8 mouse cellular contexts compared by ENCODE assay signal in genomic region chr12:80229010-80229800, GRCm38 (mm10). TPM values are rescaled to one million over a fixed set of nuclear protein-coding genes. Genes with fewer than 3 reads are reported as not detected.
DNase-seq lines count a peak whose midpoint lies in the region; ATAC-seq and TF ChIP-seq lines count a peak whose summit lies in the region.

No protein-coding gene starts in this region.

- no peak for TF ChIP-seq EP300 in stomach, postnatal 0 days (optimal IDR thresholded peaks at IDR 0.05)

- H3K36me3 ChIP-seq in C2C12 (ENCODE audit: control insufficient read depth, insufficient read depth), result peaks cover 38% of the 10 kb centered on the region
- 0 out of 2 replicates have a peak, but pooled peaks cover 3% of the 10 kb centered on the region for H3K36me3 ChIP-seq in heart, embryonic 11.5 days (ENCODE audit: control insufficient read depth, insufficient read depth, low read length)
- H3K36me3 ChIP-seq in liver, embryonic 11.5 days (ENCODE audit: control insufficient read depth, insufficient read depth, low read length), result no peaks in the 10 kb centered on the region
- no peaks in the 10 kb centered on the region for H3K36me3 ChIP-seq in stomach, postnatal 0 days (ENCODE audit: control insufficient read depth, insufficient read depth, low read length)

- peak overlapping the region; percentile 44 for H3K4me2 ChIP-seq in heart, embryonic 11.5 days
- peak overlapping the region; percentile 3; the same call in 1 of the 2 replicates for H3K4me2 ChIP-seq in liver, embryonic 11.5 days
- peak overlapping the region; percentile 34 for H3K4me2 ChIP-seq in stomach, postnatal 0 days (replicated peaks; ENCODE audit: low read depth)

- TF ChIP-seq CTCF in C2C12 (IDR thresholded peaks at IDR 0.05; ENCODE audit: control insufficient read depth, insufficient read depth, insufficient read length), result no peak
- no peak for TF ChIP-seq CTCF in stomach, postnatal 0 days (IDR thresholded peaks at IDR 0.05; ENCODE audit: low read depth)

- H3K9ac ChIP-seq in heart, embryonic 11.5 days (ENCODE audit: low read depth, low read length), result peak overlapping the region; percentile 31; the same call in 1 of the 2 replicates
- H3K9ac ChIP-seq in liver, embryonic 11.5 days (ENCODE audit: low read depth, low read length), result peak overlapping the region; percentile 16; the same call in 1 of the 2 replicates
- H3K9ac ChIP-seq in stomach, postnatal 0 days (ENCODE audit: low read length), result no peak overlapping the region

- WGBS in heart, embryonic 11.5 days (ENCODE audit: insufficient replicate concordance), result 29% methylated on average over 5 of the region's 5 CpGs
- 22% methylated on average over 5 of the region's 5 CpGs for WGBS in liver, embryonic 11.5 days
- WGBS in stomach, postnatal 0 days, result 34% methylated on average over 5 of the region's 5 CpGs

- no peaks in the 10 kb centered on the region for H3K27me3 ChIP-seq in C2C12 (ENCODE audit: control insufficient read depth, insufficient read depth, insufficient read length)
- no peaks in the 10 kb centered on the region for H3K27me3 ChIP-seq in heart, embryonic 11.5 days (ENCODE audit: control insufficient read depth, insufficient read depth, low read length)
- no peaks in the 10 kb centered on the region for H3K27me3 ChIP-seq in liver, embryonic 11.5 days (replicated peaks; ENCODE audit: control insufficient read depth, insufficient read depth, low read length)
- no peaks in the 10 kb centered on the region for H3K27me3 ChIP-seq in stomach, postnatal 0 days (ENCODE audit: control insufficient read depth, insufficient read depth, low read length)

- peak overlapping the region; percentile 31 for H3ac ChIP-seq in C2C12 (ENCODE audit: control insufficient read depth, insufficient read length, low read depth)

- peaks cover 84% of the 10 kb centered on the region for H3K79me3 ChIP-seq in C2C12 (ENCODE audit: low read depth)

- no peaks in the 10 kb centered on the region for H3K9me3 ChIP-seq in heart, embryonic 11.5 days (replicated peaks; ENCODE audit: control insufficient read depth, low read length)
- no peaks in the 10 kb centered on the region for H3K9me3 ChIP-seq in liver, embryonic 11.5 days (ENCODE audit: control insufficient read depth, low read length)
- H3K9me3 ChIP-seq in stomach, postnatal 0 days (ENCODE audit: control insufficient read depth, low read length), result no peaks in the 10 kb centered on the region

- ATAC-seq in heart, embryonic 11.5 days (replicated peaks; ENCODE audit: insufficient number of reproducible peaks, low FRiP score, low TSS enrichment), result no peak
- ATAC-seq in liver, embryonic 11.5 days (replicated peaks; ENCODE audit: low FRiP score), result no peak
- ATAC-seq in stomach, postnatal 0 days (ENCODE audit: low FRiP score, low TSS enrichment), result no peak; the same call in 1 of the 2 replicates

- DNase-seq in 3134 (ENCODE audit: extremely low read depth, insufficient read length, low spot score), result peak; percentile 69
- DNase-seq in liver, embryonic 11.5 days (ENCODE audit: low spot score), result no peak
- DNase-seq in stomach, postnatal 0 days (ENCODE audit: low spot score), result peak; percentile 46
- no peak for DNase-seq in layer of hippocampus, postnatal 36 days
- no peak for DNase-seq in gastrocnemius, postnatal 14 days
- DNase-seq in left cerebral cortex, postnatal 36 days (ENCODE audit: low spot score in 2 of 2), result no peak

- no peak overlapping the region for H3K4me3 ChIP-seq in C2C12 (ENCODE audit: insufficient read depth, poor library complexity, severe bottlenecking)
- H3K4me3 ChIP-seq in heart, embryonic 11.5 days (ENCODE audit: low read depth, low read length), result no peak overlapping the region
- H3K4me3 ChIP-seq in liver, embryonic 11.5 days (ENCODE audit: low read depth, low read length), result no peak overlapping the region
- H3K4me3 ChIP-seq in stomach, postnatal 0 days (ENCODE audit: low read depth, low read length), result no peak overlapping the region

- H3K79me2 ChIP-seq in C2C12 (ENCODE audit: control insufficient read depth, insufficient read depth), result peaks cover 100% of the 10 kb centered on the region

- peaks cover 73% of the 10 kb centered on the region for H3K4me1 ChIP-seq in heart, embryonic 11.5 days (ENCODE audit: control insufficient read depth, insufficient read depth, low read length)
- peaks cover 41% of the 10 kb centered on the region for H3K4me1 ChIP-seq in liver, embryonic 11.5 days (replicated peaks; ENCODE audit: control insufficient read depth, insufficient read depth, low read length)
- H3K4me1 ChIP-seq in stomach, postnatal 0 days (replicated peaks; ENCODE audit: control insufficient read depth, insufficient read depth), result peaks cover 37% of the 10 kb centered on the region

- intact Hi-C loops in gastrocnemius, postnatal 14 days (cut with DNase I; ENCODE audit: low total_unique reads), result no loop called here
- intact Hi-C loops in left cerebral cortex, postnatal 36 days (cut with DNase I), result no loop called here

- H3K27ac ChIP-seq in heart, embryonic 11.5 days (ENCODE audit: low read depth, low read length), result peak overlapping the region; percentile 88
- peak overlapping the region; percentile 68 for H3K27ac ChIP-seq in liver, embryonic 11.5 days (ENCODE audit: low read depth, low read length)
- peak overlapping the region; percentile 91 for H3K27ac ChIP-seq in stomach, postnatal 0 days (replicated peaks)

TF ChIP-seq in C2C12, 6 proteins besides CTCF, POLR2A, EP300 and RAD21:
- no peak for TF ChIP-seq MAX (IDR thresholded peaks at IDR 0.05)
- peak; percentile 17 for TF ChIP-seq FOSL1 (IDR thresholded peaks at IDR 0.05; ENCODE audit: insufficient read depth, low read length, poor library complexity, severe bottlenecking)
- TF ChIP-seq CEBPB (IDR thresholded peaks at IDR 0.05; ENCODE audit: low read depth), result peak; percentile 21

RNA-seq across cellular contexts. Expression of gene Actn1, which starts 31.0 kb away (rescaled TPM):
- 301 TPM for polyA plus RNA-seq in C2C12 (2012; fragmentation: generic; extraction: Trizol)
- polyA plus RNA-seq in heart, embryonic 11.5 days (2014; fragmentation: Nextera tagmentation; extraction: Ambion mirVana), result 53.2 and 54.1 TPM in 2 replicates
- polyA plus RNA-seq in liver, embryonic 11.5 days (2014; fragmentation: Nextera tagmentation; extraction: Ambion mirVana), result 27.9 and 28.3 TPM in 2 replicates
- polyA plus RNA-seq in stomach, postnatal 0 days (2015; fragmentation: Nextera tagmentation; extraction: Ambion mirVana), result 32.2 and 36.8 TPM in 2 replicates
- total RNA-seq in layer of hippocampus, postnatal 36 days (2021), result 100 to 1,000 TPM in 1 of 2 experiments, 10 to 100 TPM in 1; 97.5 to 106 TPM
- total RNA-seq in gastrocnemius, postnatal 14 days (2021), result 10 to 100 TPM; 18.3 to 22.5 TPM
- total RNA-seq in left cerebral cortex, postnatal 36 days (2021), result 100 to 1,000 TPM; 106 to 146 TPM

Comparison
In these comparisons a context has a peak if more than half of its experiments do, and no peak if none do; other contexts are left out.
1. DNase-seq: peak in 3134 (single experiment) and stomach, postnatal 0 days (single experiment); none in liver, embryonic 11.5 days (single experiment), layer of hippocampus, postnatal 36 days (0 of 2), gastrocnemius, postnatal 14 days (single experiment) and left cerebral cortex, postnatal 36 days (0 of 2).
2. Peak in every context shown above with its lines, with median percentiles within 50 percentile points of each other: H3K27ac ChIP-seq and H3K4me2 ChIP-seq.